Comparison of ENCODE assay signal across 15 mouse cellular contexts in the genomic region with DNA sequence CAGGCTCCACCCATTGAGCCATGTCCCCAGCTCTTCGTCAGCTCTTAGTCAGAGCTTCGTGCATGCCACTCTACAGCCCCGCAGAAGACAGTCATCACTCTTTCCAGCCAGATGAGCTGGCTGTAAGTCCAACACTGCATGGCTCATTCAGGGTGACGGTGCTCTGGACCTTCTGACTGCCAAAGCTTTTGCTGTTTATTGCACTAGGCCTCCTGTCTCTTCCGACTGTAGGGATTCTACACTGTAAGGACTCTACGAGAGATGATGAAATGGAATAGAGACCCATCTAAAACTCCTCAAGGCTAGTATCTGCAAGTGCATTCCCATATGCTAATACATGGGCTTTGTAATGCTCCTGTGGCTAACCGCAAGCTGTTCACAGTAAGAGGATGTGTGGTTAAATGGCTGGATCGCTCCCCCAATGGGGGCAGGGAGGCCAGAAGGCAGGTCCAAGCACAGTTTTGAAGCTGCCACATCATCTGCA.
A peak's percentile ranks its signal among the peaks of the same experiment; 100 is the strongest.
DNase-seq lines count a peak whose midpoint lies in the region; ATAC-seq lines count a peak whose summit lies in the region.
"Had no signal": no experiment of that assay in that cellular context is flagged by ENCODE, and none has a peak within 500 bp of the region (broad histone marks: within the 10 kb centered on the region; RNA-seq: fewer than 3 reads in every experiment).

No protein-coding gene starts in this region.

- peaks cover 7% of the 10 kb centered on the region; the same call in 1 of the 2 replicates for H3K36me3 ChIP-seq in neural tube, embryonic 13.5 days

- H3K9ac ChIP-seq in neural tube, embryonic 13.5 days, result no peak overlapping the region
- H3K9ac ChIP-seq: embryonic facial prominence, embryonic 13.5 days; heart, embryonic 15.5 days; hindbrain, embryonic 15.5 days had no signal

- H3K4me1 ChIP-seq in neural tube, embryonic 13.5 days (replicated peaks), result peaks cover 41% of the 10 kb centered on the region

- no peak overlapping the region for H3K4me2 ChIP-seq in neural tube, embryonic 13.5 days
- H3K4me2 ChIP-seq: embryonic facial prominence, embryonic 13.5 days; heart, embryonic 15.5 days; hindbrain, embryonic 15.5 days; liver, embryonic 11.5 days had no signal

- DNase-seq in adrenal gland, adult (ENCODE audit: inconsistent age in 2 of 2, low spot score in 1 of 2), result peak; percentile 35 to 51
- DNase-seq in adrenal gland, adult 18-20 months (ENCODE audit: low spot score in 2 of 2), result no peak
- no peak for DNase-seq in neural tube, embryonic 10.5 days (ENCODE audit: extremely low spot score, low spot score)
- DNase-seq in adipocyte (ENCODE audit: low spot score), result peak; percentile 41
- no peak for DNase-seq in testis, postnatal 10 days (ENCODE audit: low spot score)
- no peak for DNase-seq in cerebellum, postnatal 25 days
- DNase-seq: cerebellum, adult 2 months; right cerebral cortex, postnatal 14 days had no signal

- WGBS in neural tube, embryonic 13.5 days, result 67% methylated on average over 8 of the region's 8 CpGs

- ATAC-seq in neural tube, embryonic 13.5 days (ENCODE audit: low read depth), result no peak
- peak; percentile 85 for ATAC-seq in megakaryocyte progenitor cell, adult 5-6 weeks (replicated peaks; ENCODE audit: poor library complexity)

- H3K27me3 ChIP-seq in neural tube, embryonic 13.5 days, result no peaks in the 10 kb centered on the region
- H3K27me3 ChIP-seq: embryonic facial prominence, embryonic 13.5 days; heart, embryonic 15.5 days; hindbrain, embryonic 15.5 days had no signal

- H3K9me3 ChIP-seq in neural tube, embryonic 13.5 days, result no peaks in the 10 kb centered on the region
- H3K9me3 ChIP-seq: embryonic facial prominence, embryonic 13.5 days; heart, embryonic 15.5 days; hindbrain, embryonic 15.5 days had no signal

- H3K4me3 ChIP-seq in neural tube, embryonic 13.5 days, result no peak overlapping the region
- H3K4me3 ChIP-seq: embryonic facial prominence, embryonic 13.5 days; heart, embryonic 15.5 days; hindbrain, embryonic 15.5 days had no signal

- H3K27ac ChIP-seq in neural tube, embryonic 13.5 days (replicated peaks), result peak overlapping the region; percentile 34; the same call in 1 of the 2 replicates
- H3K27ac ChIP-seq: embryonic facial prominence, embryonic 13.5 days; heart, embryonic 15.5 days; hindbrain, embryonic 15.5 days; kidney, postnatal 0 days had no signal

Comparison
In these comparisons a context has a peak if more than half of its experiments do, and no peak if none do; other contexts are left out.
1. DNase-seq: peak in adrenal gland, adult (2 of 2) and adipocyte (single experiment); none in adrenal gland, adult 18-20 months (0 of 2), neural tube, embryonic 10.5 days (single experiment), testis, postnatal 10 days (single experiment) and cerebellum, postnatal 25 days (0 of 2).